Mouse (Mus musculus) liver, embryonic 12.5 days (tissue): Measurements from ENCODE around the gene Ccdc30. TPM values are rescaled to one million over a fixed set of nuclear protein-coding genes. Genes with fewer than 3 reads are reported as not detected.
A peak's percentile ranks its signal among the peaks of the same experiment; 100 is the strongest.

Experiments used
- ATAC-seq: fragments of 200-750 bp; cut with Nextera tagmentation; 2 replicates; pipeline ENCODE4 v1.8.0; 2017; ENCODE audit warnings: moderate number of reproducible peaks, mild to moderate bottlenecking, moderate library complexity
- H3K27ac ChIP-seq: fragments of 300-500 bp; sonication (generic); 2 replicates; pipeline ENCODE4 v1.5.1; 2016; ENCODE audit warnings: mild to moderate bottlenecking
- H3K27me3 ChIP-seq: fragments of 300-500 bp; sonication (generic); replicated peaks from 2 replicates; pipeline ENCODE4 v1.6.1; 2016; ENCODE audit warnings: mild to moderate bottlenecking, moderate library complexity
- H3K36me3 ChIP-seq: fragments of 300-500 bp; sonication (generic); 2 replicates; pipeline ENCODE4 v1.6.1; 2016; ENCODE audit warnings: mild to moderate bottlenecking, moderate library complexity
- H3K4me1 ChIP-seq: fragments of 300-500 bp; sonication (generic); 2 replicates; pipeline ENCODE4 v1.6.1; 2016
- H3K4me2 ChIP-seq: fragments of 300-500 bp; sonication (generic); 2 replicates; pipeline ENCODE4 v1.6.1; 2016; ENCODE audit warnings: mild to moderate bottlenecking, moderate library complexity
- H3K4me3 ChIP-seq: fragments of 300-500 bp; sonication (generic); 2 replicates; pipeline ENCODE4 v1.5.1; 2016; ENCODE audit warnings: mild to moderate bottlenecking, moderate library complexity
- H3K9ac ChIP-seq: fragments of 300-500 bp; sonication (generic); 2 replicates; pipeline ENCODE4 v1.6.1; 2016; ENCODE audit warnings: mild to moderate bottlenecking, moderate library complexity
- H3K9me3 ChIP-seq: fragments of 300-500 bp; sonication (generic); replicated peaks from 2 replicates; pipeline ENCODE4 v1.6.1; 2016; ENCODE audit warnings: mild to moderate bottlenecking, moderate library complexity
- WGBS: fragments of 180-500 bp; shearing (Covaris S2); methylation state at CpG from one replicate; pipeline ENCODE4 v1.1.7; 2016; ENCODE audit not compliant: insufficient replicate concordance; 5-methylcytosine and 5-hydroxymethylcytosine counted together
- polyA plus RNA-seq: library from polyadenylated mRNA; unstranded; fragments of >200 nt; fragmentation: Nextera tagmentation; extraction: Ambion mirVana; gene quantifications from 2 replicates; pipeline ENCODE4 v1.2.1, GENCODE M21; 2016

Gene Ccdc30
- 1.4 and 1.9 TPM in 2 replicates for polyA plus RNA-seq

- peak; percentile 89 for ATAC-seq
- under 1% methylated on average over 49 of the region's 49 CpGs for WGBS
- H3K9ac ChIP-seq: peak within 1 kb of the TSS; percentile 56
Observed at GRCm38 (mm10) chr4:119415072-119415753, at the start of gene Ccdc30. Gene Ccdc30, minus strand, starts transcription at chr4:119415521.

GRCm38 (mm10) chr4:119463756-119464419, 48.6 kb upstream of the Ccdc30 start:
- no peaks in the 10 kb centered on the region for H3K36me3 ChIP-seq
- no peak overlapping the region for H3K27ac ChIP-seq
- H3K4me3 ChIP-seq: no peak overlapping the region
- H3K27me3 ChIP-seq: no peaks in the 10 kb centered on the region
- no peaks in the 10 kb centered on the region for H3K9me3 ChIP-seq
- H3K4me2 ChIP-seq: no peak overlapping the region
- H3K4me1 ChIP-seq: no peaks in the 10 kb centered on the region
- no peak for ATAC-seq
- no peak overlapping the region for H3K9ac ChIP-seq
- 60% methylated on average over 13 of the region's 13 CpGs for WGBS

More at GRCm38 (mm10) chr4:119415072-119415753, at the start of gene Ccdc30:
- Histone ChIP-seq H3K27ac (no peak within 1 kb of the TSS), H3K4me2 (peak within 1 kb of the TSS; percentile 90), H3K36me3 (peaks cover 3% of the 10 kb centered on the region; the same call in 1 of the 2 replicates), H3K9me3 (no peaks in the 10 kb centered on the region), H3K27me3 (peaks cover 36% of the 10 kb centered on the region), H3K4me3 (peak within 1 kb of the TSS; percentile 59), H3K4me1 (peaks cover 42% of the 10 kb centered on the region)

- ATAC-seq: no peak
- H3K27ac ChIP-seq: no peak overlapping the region
Observed at GRCm38 (mm10) chr4:119462858-119463755, 47.8 kb upstream of the Ccdc30 start.

GRCm38 (mm10) chr4:119462457-119462856, 47.1 kb upstream of the Ccdc30 start:
- Histone ChIP-seq H3K9me3 (no peaks in the 10 kb centered on the region), H3K4me3 (no peak overlapping the region), H3K27me3 (no peaks in the 10 kb centered on the region), H3K4me2 (no peak overlapping the region), H3K4me1 (no peaks in the 10 kb centered on the region), H3K9ac (no peak overlapping the region), H3K27ac (no peak overlapping the region), H3K36me3 (no peaks in the 10 kb centered on the region)
- ATAC-seq: no peak
- 51% methylated on average over 3 of the region's 3 CpGs for WGBS

More at GRCm38 (mm10) chr4:119462858-119463755, 47.8 kb upstream of the Ccdc30 start:
- H3K4me2 ChIP-seq: no peak overlapping the region
- 50% methylated on average over 11 of the region's 11 CpGs for WGBS
- no peak overlapping the region for H3K4me3 ChIP-seq
- H3K9ac ChIP-seq: no peak overlapping the region
- H3K9me3 ChIP-seq: no peaks in the 10 kb centered on the region
- no peaks in the 10 kb centered on the region for H3K27me3 ChIP-seq
- H3K4me1 ChIP-seq: no peaks in the 10 kb centered on the region
- no peaks in the 10 kb centered on the region for H3K36me3 ChIP-seq

GRCm38 (mm10) chr4:119460728-119461141, 45.4 kb upstream of the Ccdc30 start:
- no peaks in the 10 kb centered on the region for H3K36me3 ChIP-seq
- no peak overlapping the region for H3K9ac ChIP-seq
- WGBS: 63% methylated on average over 8 of the region's 8 CpGs
- no peak overlapping the region for H3K4me2 ChIP-seq
- H3K9me3 ChIP-seq: no peaks in the 10 kb centered on the region
- H3K27ac ChIP-seq: no peak overlapping the region
- no peaks in the 10 kb centered on the region; the same call in 1 of the 2 replicates for H3K27me3 ChIP-seq
- H3K4me3 ChIP-seq: no peak overlapping the region
- H3K4me1 ChIP-seq: no peaks in the 10 kb centered on the region
- no peak for ATAC-seq

- no peak overlapping the region for H3K4me3 ChIP-seq
- no peaks in the 10 kb centered on the region for H3K9me3 ChIP-seq
- no peaks in the 10 kb centered on the region for H3K4me1 ChIP-seq
- ATAC-seq: no peak
- no peak overlapping the region for H3K4me2 ChIP-seq
- no peak overlapping the region for H3K27ac ChIP-seq
- 51% methylated on average over 5 of the region's 5 CpGs for WGBS
- H3K36me3 ChIP-seq: no peaks in the 10 kb centered on the region
- no peaks in the 10 kb centered on the region; the same call in 1 of the 2 replicates for H3K27me3 ChIP-seq
- H3K9ac ChIP-seq: no peak overlapping the region
Observed at GRCm38 (mm10) chr4:119460296-119460695, 45.0 kb upstream of the Ccdc30 start.

GRCm38 (mm10) chr4:119453533-119453932, 38.2 kb upstream of the Ccdc30 start:
- no peak overlapping the region for H3K4me2 ChIP-seq
- H3K36me3 ChIP-seq: no peaks in the 10 kb centered on the region
- 21% methylated on average over 6 of the region's 6 CpGs for WGBS
- no peak overlapping the region for H3K9ac ChIP-seq
- no peaks in the 10 kb centered on the region; the same call in 1 of the 2 replicates for H3K27me3 ChIP-seq
- no peak overlapping the region for H3K4me3 ChIP-seq
- no peaks in the 10 kb centered on the region for H3K4me1 ChIP-seq
- ATAC-seq: no peak
- no peak overlapping the region for H3K27ac ChIP-seq
- no peaks in the 10 kb centered on the region for H3K9me3 ChIP-seq

- H3K4me3 ChIP-seq: no peak overlapping the region
- H3K9me3 ChIP-seq: no peaks in the 10 kb centered on the region
- 56% methylated on average over 5 of the region's 5 CpGs for WGBS
- ATAC-seq: no peak
- no peaks in the 10 kb centered on the region for H3K36me3 ChIP-seq
- no peak overlapping the region for H3K27ac ChIP-seq
- H3K27me3 ChIP-seq: no peaks in the 10 kb centered on the region; the same call in 1 of the 2 replicates
- H3K4me2 ChIP-seq: no peak overlapping the region
- H3K4me1 ChIP-seq: no peaks in the 10 kb centered on the region
- no peak overlapping the region for H3K9ac ChIP-seq
Observed at GRCm38 (mm10) chr4:119453128-119453527, 37.8 kb upstream of the Ccdc30 start.

GRCm38 (mm10) chr4:119450436-119450835, 35.1 kb upstream of the Ccdc30 start:
- no peaks in the 10 kb centered on the region for H3K9me3 ChIP-seq
- H3K9ac ChIP-seq: no peak overlapping the region
- peaks cover 6% of the 10 kb centered on the region; the same call in 1 of the 2 replicates for H3K4me1 ChIP-seq
- no peaks in the 10 kb centered on the region for H3K36me3 ChIP-seq
- H3K27ac ChIP-seq: no peak overlapping the region
- no peak overlapping the region for H3K4me2 ChIP-seq
- 59% methylated on average over 7 of the region's 7 CpGs for WGBS
- H3K4me3 ChIP-seq: no peak overlapping the region
- no peaks in the 10 kb centered on the region for H3K27me3 ChIP-seq
- no peak for ATAC-seq

- Histone ChIP-seq H3K9me3 (no peaks in the 10 kb centered on the region), H3K9ac (no peak overlapping the region), H3K27me3 (no peaks in the 10 kb centered on the region), H3K4me1 (peaks cover 8% of the 10 kb centered on the region), H3K27ac (no peak overlapping the region), H3K36me3 (no peaks in the 10 kb centered on the region), H3K4me2 (no peak overlapping the region), H3K4me3 (no peak overlapping the region)
- ATAC-seq: no peak
- WGBS: 56% methylated on average over 3 of the region's 3 CpGs
Observed at GRCm38 (mm10) chr4:119447786-119448185, 32.5 kb upstream of the Ccdc30 start.

GRCm38 (mm10) chr4:119447261-119447660, 31.9 kb upstream of the Ccdc30 start:
- H3K9ac ChIP-seq: no peak overlapping the region
- no peaks in the 10 kb centered on the region for H3K27me3 ChIP-seq
- H3K4me3 ChIP-seq: no peak overlapping the region
- H3K9me3 ChIP-seq: no peaks in the 10 kb centered on the region
- ATAC-seq: no peak
- 76% methylated on average over 6 of the region's 6 CpGs for WGBS
- no peak overlapping the region for H3K4me2 ChIP-seq
- no peak overlapping the region for H3K27ac ChIP-seq
- peaks cover 13% of the 10 kb centered on the region for H3K4me1 ChIP-seq
- H3K36me3 ChIP-seq: no peaks in the 10 kb centered on the region
